Mouse (Mus musculus): ENCODE measurements around the gene Chst14. TPM values are rescaled to one million over a fixed set of nuclear protein-coding genes. Genes with fewer than 3 reads are reported as not detected.
A peak's percentile ranks its signal among the peaks of the same experiment; 100 is the strongest.

Chst14 gene
- 1 to 10 TPM; 2.3 to 2.5 TPM for total RNA-seq (2021)

- intact Hi-C loops (cut with DNase I) = no loop called here
These were observed at the start of gene Chst14 for GRCm38 (mm10) chr2:118926361-118926997. TSS of gene Chst14 (plus strand) at chr2:118926496.

GRCm38 (mm10) chr2:118881019-118881418 is 45.3 kb upstream of the Chst14 start:
- intact Hi-C loops (cut with DNase I) = loop anchor here (5.0 to 10.0 kb wide), 2 partner anchors 394 to 616 kb away; no protein-coding TSS in a partner anchor
- no peak for DNase-seq (ENCODE audit: low spot score in 2 of 2)

More at GRCm38 (mm10) chr2:118926361-118926997, at the start of gene Chst14:
- peak in 1 of 2 experiments; percentile 31 for DNase-seq (ENCODE audit: low spot score in 2 of 2)

GRCm38 (mm10) chr2:118881956-118882355 is 44.3 kb upstream of the Chst14 start:
- intact Hi-C loops (cut with DNase I) = loop anchor here (2.0 to 10.0 kb wide), 6 partner anchors 119 to 617 kb away; partner anchors contain the start of genes Ccdc9b and Inafm2
- no peak for DNase-seq (ENCODE audit: low spot score in 2 of 2)

GRCm38 (mm10) chr2:118882840-118883679 is 43.2 kb upstream of the Chst14 start:
- DNase-seq (ENCODE audit: low spot score in 2 of 2) = peak; percentile 87 to 89
- intact Hi-C loops (cut with DNase I) = loop anchor here (1.0 to 10.0 kb wide), 7 partner anchors 93 to 618 kb away; partner anchors contain the start of genes Ccdc9b and Inafm2

GRCm38 (mm10) chr2:118887440-118887839 is 38.9 kb upstream of the Chst14 start:
- no peak for DNase-seq (ENCODE audit: low spot score in 2 of 2)
- intact Hi-C loops (cut with DNase I) = loop anchor here (10.0 kb wide), 1 partner anchor 623 kb away; no protein-coding TSS in a partner anchor

GRCm38 (mm10) chr2:118887845-118888548 is 38.3 kb upstream of the Chst14 start:
- no peak for DNase-seq (ENCODE audit: low spot score in 2 of 2)
- intact Hi-C loops (cut with DNase I) = loop anchor here (10.0 kb wide), 1 partner anchor 623 kb away; no protein-coding TSS in a partner anchor

GRCm38 (mm10) chr2:118891173-118891572 is 35.1 kb upstream of the Chst14 start:
- no peak for DNase-seq (ENCODE audit: low spot score in 2 of 2)
- intact Hi-C loops (cut with DNase I) = no loop called here

- no peak for DNase-seq (ENCODE audit: low spot score in 2 of 2)
- intact Hi-C loops (cut with DNase I) = loop anchor here (2.0 kb wide), 1 partner anchor 79 kb away; no protein-coding TSS in a partner anchor
These were observed 30.0 kb upstream of the Chst14 start for GRCm38 (mm10) chr2:118895990-118896913.

GRCm38 (mm10) chr2:118896914-118897291 is 29.4 kb upstream of the Chst14 start:
- no peak for DNase-seq (ENCODE audit: low spot score in 2 of 2)
- intact Hi-C loops (cut with DNase I) = loop anchor here (2.0 kb wide), 1 partner anchor 78 kb away; no protein-coding TSS in a partner anchor

GRCm38 (mm10) chr2:118897392-118897791 is 28.9 kb upstream of the Chst14 start:
- DNase-seq (ENCODE audit: low spot score in 2 of 2) = no peak
- intact Hi-C loops (cut with DNase I) = loop anchor here (2.0 kb wide), 1 partner anchor 77 kb away; no protein-coding TSS in a partner anchor

GRCm38 (mm10) chr2:118897808-118898207 is 28.5 kb upstream of the Chst14 start:
- intact Hi-C loops (cut with DNase I) = loop anchor here (2.0 kb wide), 1 partner anchor 77 kb away; no protein-coding TSS in a partner anchor
- no peak for DNase-seq (ENCODE audit: low spot score in 2 of 2)

GRCm38 (mm10) chr2:118898771-118899170 is 27.5 kb upstream of the Chst14 start:
- intact Hi-C loops (cut with DNase I) = no loop called here
- DNase-seq (ENCODE audit: low spot score in 2 of 2) = no peak

- no peak for DNase-seq (ENCODE audit: low spot score in 2 of 2)
- intact Hi-C loops (cut with DNase I) = no loop called here
These were observed 27.0 kb upstream of the Chst14 start for GRCm38 (mm10) chr2:118899306-118899705.

GRCm38 (mm10) chr2:118899981-118900825 is 26.1 kb upstream of the Chst14 start, which contains the start of gene Bahd1:
TSS of gene Bahd1 (plus strand) at chr2:118900377.
- DNase-seq (ENCODE audit: low spot score in 2 of 2) = peak; percentile 35 to 63
- intact Hi-C loops (cut with DNase I) = no loop called here

- intact Hi-C loops (cut with DNase I) = no loop called here
- DNase-seq (ENCODE audit: low spot score in 2 of 2) = peak in 1 of 2 experiments; percentile 16
These were observed 25.5 kb upstream of the Chst14 start for GRCm38 (mm10) chr2:118900826-118901140.

GRCm38 (mm10) chr2:118901175-118902031 is 24.9 kb upstream of the Chst14 start:
- peak; percentile 98 for DNase-seq (ENCODE audit: low spot score in 2 of 2)
- intact Hi-C loops (cut with DNase I) = loop anchor here (2.0 kb wide), 1 partner anchor 75 kb away; no protein-coding TSS in a partner anchor

All from left cerebral cortex, postnatal 25 days (tissue).